Mouse (Mus musculus) small intestine, adult 2 months (tissue): ENCODE measurements around the gene Gtf2f2. TPM values are rescaled to one million over a fixed set of nuclear protein-coding genes. Genes with fewer than 3 reads are reported as not detected.

Experiments used
- H3K27ac ChIP-seq: fragments of 200-500 bp; 2 replicates; pipeline ENCODE4 v1.5.1; 2012; ENCODE audit warnings: low read depth, low read length, control low read depth, inconsistent platforms; ENCODE audit not compliant: insufficient read depth
- H3K27me3 ChIP-seq: fragments of 200-500 bp; 2 replicates; pipeline ENCODE4 v1.6.1; 2012; ENCODE audit warnings: mild to moderate bottlenecking, moderate library complexity, low read length, inconsistent platforms; ENCODE audit not compliant: control insufficient read depth, insufficient read depth
- H3K36me3 ChIP-seq: fragments of 200-500 bp; 2 replicates; pipeline ENCODE4 v1.6.1; 2012; ENCODE audit warnings: mild to moderate bottlenecking, low read length, control low read depth, inconsistent platforms; ENCODE audit not compliant: control insufficient read depth, insufficient read depth
- H3K4me1 ChIP-seq: fragments of 200-500 bp; 2 replicates; pipeline ENCODE4 v1.6.1; 2012; ENCODE audit warnings: low read length, inconsistent platforms, mixed read lengths; ENCODE audit not compliant: control insufficient read depth, insufficient read depth, insufficient read length
- H3K4me3 ChIP-seq: fragments of 200-500 bp; 2 replicates; pipeline ENCODE4 v1.5.1; 2012; ENCODE audit warnings: low read depth, mild to moderate bottlenecking, control low read depth, inconsistent platforms, low read length, moderate library complexity
- CTCF ChIP-seq: fragments of 200-500 bp; IDR thresholded peaks from 2 replicates; pipeline ENCODE4 v1.5.1; 2012; ENCODE audit warnings: low read depth, mild to moderate bottlenecking, control low read depth, inconsistent platforms, low read length, moderate library complexity, mixed read lengths; ENCODE audit not compliant: insufficient replicate concordance, insufficient read length; ENCODE audit errors: extremely low read depth
- POLR2A ChIP-seq: fragments of 200-500 bp; IDR thresholded peaks from 2 replicates; pipeline ENCODE4 v1.6.1; 2012; ENCODE audit warnings: low read depth, mild to moderate bottlenecking, control low read depth, inconsistent platforms, low read length, moderate library complexity
- WGBS: fragments of 180-500 bp; shearing (Covaris S2); methylation state at CpG from one replicate; pipeline ENCODE4 v1.1.7; 2018; 5-methylcytosine and 5-hydroxymethylcytosine counted together
- polyA plus RNA-seq: library from polyadenylated mRNA; depleted of rRNA; stranded (reverse); fragments of >200 nt; gene quantifications from 2 replicates; pipeline ENCODE4 v1.2.3, GENCODE M21; 2012

Gtf2f2 gene
- polyA plus RNA-seq, 1 experiment, result 0.72 TPM

DNA sequence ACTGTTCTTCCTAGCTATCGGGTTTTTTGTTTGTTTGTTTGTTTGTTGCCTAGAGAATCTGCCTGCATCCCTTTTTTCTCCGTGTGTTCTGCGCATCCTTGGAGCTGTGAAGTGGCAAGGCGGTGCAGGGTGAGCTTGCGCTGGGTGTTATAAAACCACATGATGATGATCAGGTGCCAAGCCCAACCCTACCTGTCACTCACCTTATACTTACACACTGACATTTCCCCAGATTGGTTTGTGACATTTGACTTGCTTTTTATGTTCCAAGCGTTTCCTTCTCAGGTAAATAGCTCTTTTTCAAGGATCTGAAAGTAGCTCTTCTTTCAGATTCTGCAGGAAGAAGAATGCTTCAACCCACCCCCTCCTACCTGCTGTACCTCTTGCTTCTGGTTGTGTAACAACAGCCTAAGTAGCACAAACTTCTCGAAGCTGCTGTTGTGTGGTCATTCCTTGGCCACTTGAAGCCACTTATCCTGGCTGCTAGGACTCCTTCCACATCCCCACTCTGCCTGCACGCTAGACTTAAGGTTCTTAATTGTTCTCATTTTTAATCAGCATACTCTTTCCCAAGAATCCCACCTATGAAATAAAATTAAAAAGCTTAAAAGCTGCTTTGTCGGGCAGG, 143.8 kb downstream of the Gtf2f2 start:
- 46% methylated on average over 9 of the region's 9 CpGs for WGBS
- Histone ChIP-seq H3K4me1 (peaks cover 3% of the 10 kb centered on the region; the same call in 1 of the 2 replicates), H3K27me3 (no peaks in the 10 kb centered on the region), H3K27ac (no peak overlapping the region), H3K36me3 (no peaks in the 10 kb centered on the region), H3K4me3 (no peak overlapping the region)
- TF ChIP-seq CTCF (no peak), POLR2A (no peak)

DNA sequence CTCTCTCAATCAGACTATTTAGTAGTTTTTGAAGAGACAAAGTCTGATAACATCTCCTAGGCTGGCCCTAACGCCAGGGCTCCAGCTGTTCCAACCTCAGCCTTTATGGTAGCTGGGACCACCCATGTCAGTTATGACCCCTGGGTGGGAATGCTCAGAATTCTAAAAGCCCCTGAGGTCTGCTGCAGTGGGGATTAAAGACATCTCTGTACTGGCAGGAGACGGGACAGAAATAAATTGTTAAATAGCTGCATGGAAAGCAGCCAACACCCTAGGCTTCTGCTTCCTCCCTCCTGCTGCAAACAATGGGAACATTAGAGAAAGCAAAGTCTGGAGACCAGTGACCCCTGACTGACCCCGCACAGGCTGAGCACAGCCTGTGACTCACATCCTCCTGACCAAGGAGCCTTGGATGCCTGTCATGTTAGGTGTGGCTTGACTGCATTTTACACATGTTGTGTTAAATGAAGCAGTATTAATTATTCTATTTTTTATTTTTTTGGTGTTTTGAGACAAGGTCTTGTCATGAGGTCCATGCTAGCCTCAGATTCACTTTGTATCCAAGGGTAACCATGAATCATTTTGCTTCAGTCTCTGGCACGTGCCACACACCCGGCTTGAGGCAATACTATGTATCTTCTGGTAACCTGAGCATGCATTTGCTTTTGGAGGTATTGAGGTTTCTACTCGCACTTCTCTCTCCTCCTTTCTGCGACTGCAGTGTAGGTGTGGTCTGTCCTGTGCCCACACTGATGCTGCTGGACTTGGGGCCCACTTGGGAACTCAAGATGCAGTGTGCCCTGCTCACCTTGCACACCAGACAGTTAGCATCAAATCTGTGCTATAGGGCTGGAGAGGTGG, 146.9 kb downstream of the Gtf2f2 start:
- no peaks in the 10 kb centered on the region for H3K27me3 ChIP-seq
- no peak overlapping the region for H3K4me3 ChIP-seq
- 7% methylated on average over 7 of the region's 7 CpGs for WGBS
- TF ChIP-seq CTCF, result no peak
- TF ChIP-seq POLR2A, result no peak
- H3K27ac ChIP-seq, result peak overlapping the region; percentile 68
- H3K36me3 ChIP-seq, result no peaks in the 10 kb centered on the region
- peaks cover 3% of the 10 kb centered on the region; the same call in 1 of the 2 replicates for H3K4me1 ChIP-seq

DNA sequence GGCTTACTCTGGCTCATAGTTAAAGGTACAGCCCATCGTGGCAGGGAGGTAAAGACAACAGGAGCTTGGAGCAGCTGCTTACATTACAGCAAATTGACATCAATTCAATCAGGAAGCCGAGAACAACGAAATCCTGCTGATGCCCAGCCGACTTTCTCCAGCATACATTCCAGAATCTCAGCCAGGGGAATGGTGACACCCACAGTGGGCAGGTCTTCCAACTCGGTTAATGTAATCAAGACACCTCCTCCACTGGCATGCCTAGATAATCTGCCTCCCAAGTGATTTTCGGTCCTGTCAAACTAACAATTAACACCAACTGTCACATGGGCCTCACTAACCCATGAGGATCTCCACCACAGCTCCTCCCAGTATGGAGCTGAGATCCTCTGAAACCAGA, 148.0 kb downstream of the Gtf2f2 start:
- Histone ChIP-seq H3K27me3 (no peaks in the 10 kb centered on the region), H3K36me3 (no peaks in the 10 kb centered on the region), H3K4me3 (no peak overlapping the region), H3K27ac (no peak overlapping the region), H3K4me1 (peaks cover 3% of the 10 kb centered on the region; the same call in 1 of the 2 replicates)
- TF ChIP-seq CTCF (no peak), POLR2A (no peak)
- 90% methylated on average over 6 of the region's 6 CpGs for WGBS

DNA sequence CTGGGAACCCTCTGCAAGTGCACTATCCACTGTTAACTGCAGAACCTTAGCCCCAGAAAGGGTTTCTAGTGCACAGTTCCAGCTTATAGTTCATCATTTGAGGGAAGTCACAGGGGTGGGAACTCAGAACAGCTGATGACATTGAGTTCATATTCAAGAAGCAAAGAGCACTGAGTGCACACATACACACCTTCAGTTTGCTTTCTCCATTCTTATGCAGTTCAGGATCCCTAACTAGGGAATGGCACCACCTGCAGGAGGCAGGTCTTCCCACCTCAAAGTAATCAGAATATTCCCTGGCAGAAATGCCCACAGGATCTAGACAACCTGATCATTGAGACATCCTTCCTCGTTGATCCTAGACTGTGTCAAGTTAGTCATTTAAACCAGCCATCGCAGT, 151.0 kb downstream of the Gtf2f2 start:
- TF ChIP-seq POLR2A, result no peak
- TF ChIP-seq CTCF, result no peak
- WGBS, result 68% methylated on average over 2 of the region's 2 CpGs
- Histone ChIP-seq H3K4me3 (no peak overlapping the region), H3K27ac (no peak overlapping the region), H3K4me1 (peaks cover 3% of the 10 kb centered on the region; the same call in 1 of the 2 replicates), H3K27me3 (no peaks in the 10 kb centered on the region), H3K36me3 (no peaks in the 10 kb centered on the region)

DNA sequence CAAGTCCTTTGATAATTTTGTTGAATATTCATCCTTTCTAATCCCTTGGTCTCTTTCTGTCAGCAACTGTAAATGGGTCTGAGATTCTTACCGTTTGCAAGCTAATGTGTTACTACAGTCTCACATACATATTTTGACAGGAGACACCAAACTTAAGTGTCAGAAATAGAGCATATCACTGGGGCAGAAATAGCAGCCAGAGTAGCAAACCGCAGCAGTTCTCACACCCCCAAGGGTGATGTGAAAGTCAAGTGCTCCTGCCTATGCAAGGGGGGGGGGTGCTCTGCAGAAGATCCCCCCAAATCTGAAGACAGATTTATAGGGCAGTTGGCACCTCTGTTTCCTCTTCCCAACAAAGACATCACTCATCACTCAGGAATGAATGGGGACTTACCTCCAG, 152.5 kb downstream of the Gtf2f2 start:
- H3K4me1 ChIP-seq, result no peaks in the 10 kb centered on the region
- WGBS, result 60% methylated on average over 2 of the region's 2 CpGs
- no peak overlapping the region for H3K27ac ChIP-seq
- H3K27me3 ChIP-seq, result no peaks in the 10 kb centered on the region
- TF ChIP-seq POLR2A, result no peak
- TF ChIP-seq CTCF, result no peak
- H3K4me3 ChIP-seq, result no peak overlapping the region
- H3K36me3 ChIP-seq, result no peaks in the 10 kb centered on the region

DNA sequence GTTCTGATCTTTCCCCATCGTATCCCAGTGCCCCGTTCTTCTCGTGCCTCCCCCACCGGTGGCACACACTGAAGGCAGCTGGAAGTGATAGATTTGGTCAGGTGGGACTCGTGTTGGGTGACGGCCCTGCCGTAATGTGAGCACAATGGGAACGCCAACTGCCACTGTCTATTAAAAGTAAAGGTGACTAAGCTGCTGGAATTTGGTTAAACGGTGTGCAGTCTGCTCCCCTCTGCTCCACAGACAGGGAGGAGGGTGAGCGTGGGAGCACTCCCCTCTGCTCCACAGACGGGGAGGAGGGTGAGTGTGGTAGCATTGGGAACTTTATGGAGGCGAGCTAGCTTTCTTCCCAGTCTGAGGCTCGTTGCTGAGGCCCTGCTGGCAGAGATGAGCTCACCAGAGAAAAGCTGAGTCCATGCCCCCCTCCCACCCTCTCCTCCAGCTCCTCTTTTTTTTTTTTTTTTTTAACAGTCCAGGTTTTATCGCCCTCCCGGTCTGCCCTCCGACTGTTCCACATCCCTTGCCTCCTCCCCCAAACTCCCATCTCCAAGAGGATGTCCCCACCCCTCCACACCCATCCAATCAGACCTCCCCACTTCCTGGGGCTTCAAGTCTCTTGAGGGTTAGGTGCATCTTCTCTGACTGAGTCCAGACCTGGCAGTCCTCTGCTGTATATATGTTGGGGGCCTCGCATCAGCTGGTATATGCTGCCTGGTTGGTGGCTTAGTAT, 155.2 kb downstream of the Gtf2f2 start:
- Histone ChIP-seq H3K27ac (no peak overlapping the region), H3K4me1 (no peaks in the 10 kb centered on the region), H3K27me3 (no peaks in the 10 kb centered on the region), H3K4me3 (no peak overlapping the region), H3K36me3 (peaks cover 4% of the 10 kb centered on the region; the same call in 1 of the 2 replicates)
- TF ChIP-seq POLR2A, result no peak
- TF ChIP-seq CTCF, result no peak
- WGBS, result 72% methylated on average over 17 of the region's 17 CpGs

DNA sequence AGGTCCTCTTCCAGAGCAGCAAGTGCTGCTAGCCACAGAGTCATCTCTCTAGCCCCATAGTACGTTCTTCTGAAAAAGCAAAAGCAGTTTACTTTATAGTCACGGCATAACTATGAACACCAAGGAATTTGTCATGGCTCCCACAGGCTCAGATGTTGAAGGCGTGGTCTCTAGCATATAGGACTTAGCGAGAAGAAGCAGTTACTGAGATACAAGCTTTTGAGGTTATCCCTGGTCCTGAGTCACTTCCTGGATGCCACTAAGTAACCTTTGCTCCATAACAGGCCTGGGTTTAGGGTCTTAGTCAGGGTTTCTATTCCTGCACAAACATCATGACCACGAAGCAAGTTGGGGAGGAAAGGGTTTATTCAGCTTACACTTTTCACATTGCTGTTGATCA, 158.6 kb downstream of the Gtf2f2 start:
- H3K27me3 ChIP-seq, result no peaks in the 10 kb centered on the region
- TF ChIP-seq POLR2A, result no peak
- no peak for TF ChIP-seq CTCF
- 87% methylated on average over 5 of the region's 5 CpGs for WGBS
- no peak overlapping the region for H3K4me3 ChIP-seq
- peaks cover 31% of the 10 kb centered on the region for H3K36me3 ChIP-seq
- no peak overlapping the region for H3K27ac ChIP-seq
- peaks cover 2% of the 10 kb centered on the region; the same call in 1 of the 2 replicates for H3K4me1 ChIP-seq
